Mouse (Mus musculus) liver, adult (tissue): ENCODE results near the gene Tuba4a.

ENCODE experiments used
- GATA4 ChIP-seq: IDR thresholded peaks from 2 replicates; pipeline ENCODE4 v1.6.1; 2014; ENCODE audit warnings: mild to moderate bottlenecking, low read length; ENCODE audit not compliant: insufficient replicate concordance

Tuba4a gene

DNA sequence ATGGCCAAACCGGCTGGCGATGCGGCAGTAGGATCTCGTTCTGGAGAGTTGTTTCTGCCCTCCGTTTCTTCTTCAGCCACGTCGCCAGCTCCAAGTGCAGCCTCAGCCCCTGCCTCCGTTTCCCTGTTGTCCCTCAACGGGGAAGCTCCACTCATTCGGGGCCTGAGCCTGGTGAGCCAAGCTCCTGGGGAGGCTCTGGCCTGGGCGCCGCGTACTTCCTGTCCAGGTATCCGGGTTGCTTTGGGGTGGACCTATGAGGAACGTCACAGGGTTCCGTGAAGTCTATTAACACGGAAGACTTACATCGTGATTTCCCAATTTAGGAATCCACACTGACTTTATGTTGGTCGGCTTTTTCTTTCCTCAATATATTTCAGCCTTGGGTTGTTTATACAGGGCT, 27.2 kb downstream of the Tuba4a start:
- no peak for TF ChIP-seq GATA4

DNA sequence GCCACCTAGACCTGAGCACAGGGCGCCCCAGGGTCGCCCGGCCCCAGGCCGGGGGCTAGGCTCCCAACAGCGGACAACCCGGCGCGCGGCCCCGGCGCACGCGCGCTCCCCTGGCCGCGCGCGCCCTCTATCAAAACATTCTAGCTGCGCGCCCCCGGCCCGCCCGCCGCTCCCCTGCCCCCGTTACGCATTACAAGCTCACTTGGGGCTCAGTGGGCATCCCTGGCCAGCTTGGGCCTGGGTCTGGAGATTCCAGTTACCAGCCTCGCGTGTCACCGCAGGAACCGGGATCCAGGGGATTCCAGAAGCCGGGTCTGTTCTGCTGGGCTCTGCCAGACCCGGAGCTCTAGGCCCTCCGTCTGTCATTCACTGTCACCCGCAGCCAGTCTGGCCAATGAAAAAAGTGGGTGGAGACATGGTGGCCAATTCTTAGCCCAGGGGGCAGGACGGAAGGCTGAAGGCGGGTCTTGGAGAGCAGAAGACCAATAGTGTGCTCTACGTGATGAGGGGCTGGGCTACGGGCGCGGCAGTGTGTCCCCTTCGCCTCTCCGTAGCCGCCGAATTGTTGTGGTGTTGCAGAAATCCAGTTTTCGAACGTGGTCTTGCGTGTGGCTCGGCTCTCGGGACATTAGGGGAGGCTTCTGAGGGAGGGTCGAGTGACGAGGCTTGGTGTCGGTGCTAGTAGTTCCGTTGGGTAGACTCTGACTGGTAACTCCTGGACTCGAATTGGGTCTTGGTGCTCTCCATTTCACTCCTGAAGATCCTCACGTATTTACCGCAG, 27.9 kb downstream of the Tuba4a start, which contains the start of the genes Ankzf1 and Atg9a:
Ankzf1 (plus strand) TSS at position 530 of the 781 bp plus-strand sequence.
Atg9a (minus strand) TSS at position 575 of the 781 bp plus-strand sequence.
- no peak; the same call in 1 of the 2 replicates for TF ChIP-seq GATA4

DNA sequence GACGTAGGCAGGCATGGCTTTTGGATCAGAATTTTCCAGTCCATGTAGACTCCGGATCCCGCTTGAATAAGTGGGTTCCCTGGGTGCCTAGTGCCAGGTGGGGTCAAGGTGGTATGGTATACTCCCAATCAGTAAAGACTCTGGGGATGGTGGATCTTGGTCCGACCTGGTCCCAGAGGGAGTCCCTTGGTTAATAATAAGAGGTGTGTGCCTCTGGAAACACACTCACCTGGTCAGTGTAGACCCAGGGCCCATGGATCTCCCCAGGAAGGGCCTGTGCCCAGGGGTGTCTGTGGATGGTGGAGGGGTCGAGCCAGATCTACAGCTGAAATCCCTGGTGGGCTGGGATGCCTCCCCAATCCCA, 28.4 kb downstream of the Tuba4a start:
- no peak for TF ChIP-seq GATA4

DNA sequence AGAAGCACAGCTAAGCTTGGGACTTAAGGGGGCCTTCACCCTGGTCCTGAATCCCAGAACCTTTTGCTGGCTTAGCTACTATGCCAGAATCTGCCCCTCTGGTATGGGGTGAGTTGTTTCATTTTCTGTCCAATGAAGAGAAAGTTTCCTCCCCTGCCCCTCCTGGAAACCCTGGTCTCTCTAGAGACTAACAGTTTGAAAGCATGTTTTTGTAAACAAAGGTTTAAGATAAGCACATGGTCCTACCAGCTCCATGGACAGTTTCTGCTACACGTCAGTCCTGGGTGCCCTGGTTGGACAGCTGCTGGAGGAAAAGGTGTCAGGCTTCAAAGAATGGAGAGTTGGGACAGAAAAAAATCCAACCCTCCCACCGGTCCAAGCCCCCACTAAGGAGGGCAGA, 29.1 kb downstream of the Tuba4a start:
- TF ChIP-seq GATA4: no peak

DNA sequence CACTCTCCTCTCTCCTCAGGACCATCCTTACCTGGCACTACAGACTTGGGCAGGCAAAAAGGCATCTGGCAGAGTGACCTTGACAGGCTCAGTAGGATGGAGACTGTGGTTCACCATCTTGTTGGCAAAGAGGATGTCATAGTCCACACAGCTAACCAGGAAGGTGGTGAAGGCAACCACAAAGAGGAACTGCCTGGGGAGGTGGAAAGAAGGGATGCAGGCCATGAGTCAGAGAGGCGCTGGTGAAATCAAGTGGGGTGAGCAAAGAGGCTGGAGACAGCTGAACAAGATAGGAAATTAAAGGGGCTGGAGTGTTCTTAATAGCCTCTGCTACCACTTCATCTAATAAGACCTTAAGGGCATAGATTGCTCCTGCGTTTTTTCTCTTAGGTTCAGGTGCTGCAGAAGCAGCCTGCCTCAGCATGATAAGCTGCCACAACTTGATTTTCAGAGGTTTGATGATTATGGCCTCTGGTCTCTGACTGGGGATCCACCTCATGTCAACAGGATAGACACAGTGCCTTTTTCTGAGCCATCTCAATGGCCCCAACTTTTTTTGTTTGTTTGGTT, 31.7 kb downstream of the Tuba4a start:
- no peak for TF ChIP-seq GATA4

DNA sequence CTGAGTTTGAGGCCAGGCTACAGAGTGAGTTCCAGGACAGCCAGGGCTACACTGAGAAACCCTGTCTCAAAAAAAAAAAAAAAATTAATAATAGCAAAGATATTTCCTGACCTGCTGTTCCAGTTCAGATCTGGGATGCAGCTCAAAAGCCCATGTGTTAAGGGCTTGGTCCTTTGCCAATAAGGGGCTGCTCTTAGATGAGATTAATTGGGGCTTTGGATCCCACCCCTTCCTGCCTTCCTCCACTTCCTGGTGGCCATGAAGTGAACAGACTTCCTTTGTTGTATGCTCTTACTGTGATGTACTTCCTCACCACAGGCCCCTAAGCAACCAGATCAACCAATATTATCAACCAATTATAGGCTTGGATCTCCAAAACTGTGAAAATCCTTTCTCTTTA, 32.5 kb downstream of the Tuba4a start:
- no peak for TF ChIP-seq GATA4

DNA sequence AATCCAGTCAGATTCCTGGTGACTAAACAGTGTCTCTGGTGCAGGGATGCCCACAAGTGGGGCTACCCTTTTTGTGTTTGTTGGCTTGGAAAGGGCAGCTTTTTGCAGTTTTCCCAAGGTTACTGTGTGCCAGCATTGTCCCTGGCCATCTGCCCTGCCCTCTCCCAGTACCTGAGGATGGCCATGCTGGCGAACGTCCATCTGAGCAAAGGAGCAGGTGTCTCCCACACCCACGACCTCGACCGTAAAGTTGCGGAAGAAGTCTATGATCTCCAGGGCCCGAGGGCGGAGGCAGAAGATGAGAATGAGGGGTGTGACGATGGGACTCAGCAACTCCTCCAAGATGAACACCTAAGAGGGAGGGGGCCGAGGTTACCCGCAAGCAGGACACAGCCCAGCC, 34.2 kb downstream of the Tuba4a start:
- no peak for TF ChIP-seq GATA4

DNA sequence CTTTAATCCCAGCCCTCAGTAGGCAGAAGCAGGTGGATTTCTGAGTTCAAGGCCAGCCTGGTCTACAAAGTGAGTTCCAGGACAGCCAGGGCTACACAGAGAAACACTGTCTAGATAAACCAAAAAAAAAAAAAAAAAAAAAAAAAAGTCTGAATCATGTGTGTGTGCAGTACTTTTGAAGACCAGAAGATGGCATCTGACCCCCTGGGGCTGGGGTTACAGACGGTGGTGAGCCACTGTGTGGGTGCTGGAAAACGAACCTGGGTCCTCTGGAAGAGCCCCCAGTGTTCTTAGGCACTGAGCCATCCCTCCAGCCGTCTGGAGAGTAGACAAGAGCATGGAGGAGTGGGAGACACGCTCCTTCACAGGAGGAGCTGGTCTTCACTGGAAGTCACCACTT, 37.5 kb downstream of the Tuba4a start:
- no peak for TF ChIP-seq GATA4

DNA sequence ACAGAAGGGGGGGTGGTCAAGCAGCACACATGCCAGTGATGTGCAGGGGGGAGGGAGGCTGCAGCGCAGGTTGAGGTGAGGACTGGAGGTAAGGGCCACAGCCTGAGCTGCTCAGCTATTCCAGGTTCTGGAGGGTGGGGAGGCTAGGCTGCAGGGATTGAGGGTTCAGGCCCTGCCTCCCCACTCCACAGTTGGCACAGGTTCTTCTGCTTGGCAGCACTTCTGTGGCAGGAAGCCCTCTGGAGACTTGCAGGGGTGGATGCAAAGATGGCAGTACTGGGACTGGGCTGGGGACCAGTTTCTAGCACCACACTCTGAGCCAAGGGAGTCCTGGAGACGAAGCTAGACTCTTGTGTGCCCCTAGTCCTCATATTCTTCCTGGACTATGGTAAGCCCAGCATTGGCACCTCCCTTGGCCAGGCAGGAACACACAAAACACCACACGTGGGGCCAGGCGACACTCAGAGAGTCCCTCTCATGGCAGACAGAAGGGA, 38.2 kb downstream of the Tuba4a start:
- no peak for TF ChIP-seq GATA4

DNA sequence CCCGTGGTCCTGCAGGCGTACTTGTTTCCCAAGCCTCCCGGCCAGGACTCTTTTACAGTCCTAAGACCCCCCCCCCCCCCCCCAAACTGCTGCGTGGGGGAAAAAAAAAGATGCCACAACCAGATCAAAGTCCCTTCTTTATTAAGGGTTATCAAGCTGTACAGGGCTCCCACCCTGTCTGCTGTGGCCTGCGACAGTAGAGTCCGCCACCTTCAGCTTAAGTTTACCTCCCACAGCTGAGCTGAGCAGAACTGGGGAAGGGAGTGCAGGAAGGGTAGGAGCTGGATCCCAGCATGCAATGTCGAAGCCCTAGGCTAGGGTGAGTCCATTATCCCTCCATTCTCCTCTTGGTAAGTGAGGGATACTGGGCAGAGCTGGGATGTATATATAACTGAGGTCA, 38.9 kb downstream of the Tuba4a start:
- TF ChIP-seq GATA4: no peak

DNA sequence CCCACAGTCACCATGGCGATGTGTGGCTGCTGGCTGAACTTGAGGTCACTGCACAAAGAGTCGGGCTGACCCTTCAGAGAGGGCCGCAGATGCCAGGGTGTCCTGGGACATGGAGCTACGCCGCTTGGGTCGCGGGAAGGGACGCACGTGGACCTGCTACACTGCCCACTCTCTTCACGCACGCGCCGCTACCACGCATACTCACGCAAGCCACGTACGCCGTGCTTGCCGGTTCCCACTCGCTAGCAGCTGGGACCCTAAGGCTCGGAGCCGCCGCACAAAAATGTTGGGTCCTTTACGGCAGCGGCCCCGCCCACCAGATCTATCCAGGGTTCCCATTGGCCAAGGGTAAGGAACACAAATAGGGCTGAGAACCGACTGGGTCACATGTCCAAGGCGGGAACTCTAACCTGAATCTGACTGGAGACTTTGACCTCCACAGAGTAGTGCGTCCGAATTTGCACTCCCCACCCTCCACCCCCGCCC, 39.5 kb downstream of the Tuba4a start, which contains the start of gene Abcb6:
Abcb6 (minus strand) TSS at position 288 of the 486 bp plus-strand sequence.
- TF ChIP-seq GATA4: no peak

DNA sequence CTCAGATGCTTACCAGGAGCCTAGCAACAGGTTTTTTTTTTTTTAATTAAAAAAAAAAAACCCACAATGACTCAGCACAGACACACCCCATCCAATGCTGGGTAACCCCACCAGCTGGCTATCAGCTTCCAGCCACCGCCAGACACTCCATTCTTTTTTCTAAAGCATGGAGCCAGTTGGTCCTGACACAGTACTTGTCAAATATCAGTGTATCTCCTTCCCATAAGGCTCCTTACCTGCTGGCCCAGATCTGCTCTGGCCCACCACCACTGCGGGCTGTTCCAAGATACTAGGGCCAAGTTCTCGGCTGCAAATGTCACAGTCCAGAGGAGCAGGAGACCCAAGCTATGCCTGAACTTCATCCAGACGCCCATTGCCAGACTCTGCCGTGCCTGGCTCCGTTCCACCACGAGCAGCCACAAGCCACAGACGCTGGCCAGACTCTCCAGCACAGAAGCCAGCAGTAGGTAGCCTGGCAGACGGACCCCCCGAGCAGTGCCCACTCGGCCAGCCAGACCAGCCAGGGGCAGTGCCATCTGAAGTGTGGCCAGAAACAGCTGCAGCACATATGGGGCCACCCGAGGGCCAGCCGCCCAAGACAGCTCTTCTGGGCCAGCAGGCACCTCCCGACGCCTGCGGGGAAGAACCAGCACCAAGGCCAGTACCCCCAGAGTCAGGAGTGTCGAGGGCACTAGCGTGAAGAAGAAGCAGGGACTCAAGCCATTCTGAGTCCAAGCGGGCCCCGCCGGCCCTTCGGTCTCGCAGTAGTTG, 40.1 kb downstream of the Tuba4a start:
- TF ChIP-seq GATA4: no peak

DNA sequence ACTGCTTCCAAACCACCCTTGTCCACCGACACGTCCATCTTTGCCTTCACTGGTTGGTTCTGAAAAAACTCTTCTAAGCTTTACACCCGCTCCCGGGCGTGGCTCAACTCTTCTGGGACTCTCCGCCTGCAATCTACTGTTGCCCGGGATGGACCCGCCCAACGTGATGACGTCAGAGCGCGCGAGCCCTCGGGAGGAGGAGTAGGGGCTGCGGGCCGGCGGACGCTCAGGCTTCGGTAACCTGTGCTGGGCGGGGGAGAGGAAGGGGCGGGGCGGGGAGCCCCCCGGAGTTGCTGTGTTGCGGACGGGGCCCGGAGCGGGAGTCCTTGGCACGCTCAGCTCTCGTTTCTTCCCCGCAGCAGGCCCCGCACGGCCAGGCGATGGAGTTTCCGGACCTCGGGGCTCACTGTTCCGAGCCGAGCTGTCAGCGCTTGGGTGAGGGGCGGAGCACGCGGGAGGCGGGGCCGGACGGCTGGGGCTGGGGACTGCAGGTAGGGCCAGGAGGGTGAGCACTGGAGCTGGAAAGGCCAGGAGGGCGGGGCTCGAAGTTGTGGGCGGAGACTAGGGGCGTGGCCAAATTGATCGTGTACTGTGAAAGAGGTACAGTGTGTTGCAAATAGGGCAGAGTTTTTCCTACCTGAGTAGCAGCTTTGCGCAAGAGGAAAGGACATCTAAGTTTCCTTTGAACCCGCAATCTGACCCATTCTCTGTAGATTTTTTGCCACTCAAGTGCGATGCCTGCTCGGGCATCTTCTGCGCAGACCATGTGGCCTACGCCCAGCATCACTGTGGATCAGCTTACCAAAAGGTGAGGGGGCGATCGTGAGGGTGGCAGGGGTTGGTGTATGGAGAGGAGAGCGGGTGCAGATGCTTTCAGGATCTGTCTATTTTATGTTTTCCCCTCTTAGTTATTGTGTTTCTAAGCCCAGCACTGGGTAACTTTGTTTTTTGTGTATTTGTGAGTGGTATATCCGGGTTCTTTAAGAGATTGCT, 50.9 kb downstream of the Tuba4a start, which contains the start of gene Zfand2b:
Zfand2b (plus strand) TSS at position 175 of the 993 bp plus-strand sequence.
- no peak for TF ChIP-seq GATA4

DNA sequence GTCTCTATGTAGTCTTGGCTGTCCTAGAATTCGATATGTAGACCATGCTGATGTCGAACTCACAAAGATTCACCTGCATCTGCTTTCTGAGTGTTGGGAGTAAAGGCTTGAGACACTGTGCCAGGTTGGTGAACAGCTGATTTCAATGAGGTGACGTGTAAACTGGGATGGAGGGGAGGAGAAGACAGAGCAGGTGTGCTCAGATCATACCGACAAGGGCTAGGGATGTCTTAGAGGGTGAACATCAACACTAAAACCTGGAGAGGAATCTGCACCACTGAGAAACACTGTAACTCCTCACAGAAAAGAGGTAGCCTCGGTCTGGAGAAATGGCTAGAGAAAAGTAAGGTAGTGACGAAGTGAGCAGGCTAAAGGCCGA, 51.6 kb downstream of the Tuba4a start:
- no peak for TF ChIP-seq GATA4
